Mouse (Mus musculus): ENCODE measurements around the gene Col15a1. TPM values are rescaled to one million over a fixed set of nuclear protein-coding genes. Genes with fewer than 3 reads are reported as not detected.

Col15a1 gene
- polyA plus RNA-seq, 1 experiment from 2014 or later = 18.3 TPM

GRCm38 (mm10) chr4:47247574-47247973 lies 39.6 kb downstream of the Col15a1 start:
- no peak for ATAC-seq (ENCODE audit: insufficient number of reproducible peaks, insufficient read depth, low FRiP score, low TSS enrichment, low read depth)
- Histone ChIP-seq H3K9me3 (0 out of 2 replicates have a peak, but pooled peaks cover under 1% of the 10 kb centered on the region), H3K4me3 (no peak overlapping the region), H3K27me3 (0 out of 2 replicates have a peak, but pooled peaks cover 2% of the 10 kb centered on the region), H3K36me3 (no peaks in the 10 kb centered on the region), H3K4me1 (peaks cover 23% of the 10 kb centered on the region; the same call in 1 of the 2 replicates), H3K27ac (no peak overlapping the region), H3K4me2 (no peak overlapping the region), H3K9ac (no peak overlapping the region)
- WGBS = 69% methylated on average over 6 of the region's 6 CpGs

GRCm38 (mm10) chr4:47249193-47249592 lies 41.2 kb downstream of the Col15a1 start:
- H3K4me1 ChIP-seq = peaks cover 23% of the 10 kb centered on the region; the same call in 1 of the 2 replicates
- H3K36me3 ChIP-seq = no peaks in the 10 kb centered on the region
- peaks cover 6% of the 10 kb centered on the region; the same call in 1 of the 2 replicates for H3K9me3 ChIP-seq
- H3K27ac ChIP-seq = no peak overlapping the region
- 0 out of 2 replicates have a peak, but pooled peaks cover 2% of the 10 kb centered on the region for H3K27me3 ChIP-seq
- WGBS = 90% methylated on average over 6 of the region's 6 CpGs
- no peak overlapping the region for H3K9ac ChIP-seq
- H3K4me2 ChIP-seq = no peak overlapping the region
- no peak for ATAC-seq (ENCODE audit: insufficient number of reproducible peaks, insufficient read depth, low FRiP score, low TSS enrichment, low read depth)
- no peak overlapping the region for H3K4me3 ChIP-seq

DNA sequence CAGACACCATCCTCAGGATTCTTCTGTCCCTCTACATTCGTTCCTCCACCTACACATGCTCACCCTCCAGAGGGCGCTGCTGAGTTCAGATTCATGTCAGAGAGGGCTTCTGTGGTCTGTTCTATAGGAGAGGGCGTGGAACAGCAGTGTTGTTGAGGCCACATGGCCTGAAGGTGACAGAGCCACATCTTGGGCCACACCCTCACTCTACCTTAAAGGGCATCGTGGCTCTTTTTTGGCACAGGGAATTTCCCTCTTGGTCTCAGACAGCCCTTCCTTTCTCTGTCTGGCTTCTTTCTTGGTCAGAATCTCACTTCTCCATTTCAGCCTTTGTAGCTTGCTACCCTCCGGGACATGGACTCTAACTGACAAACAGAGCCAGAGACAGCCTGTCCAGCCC lies 43.1 kb downstream of the Col15a1 start:
- ATAC-seq (ENCODE audit: insufficient number of reproducible peaks, insufficient read depth, low FRiP score, low TSS enrichment, low read depth) = no peak

DNA sequence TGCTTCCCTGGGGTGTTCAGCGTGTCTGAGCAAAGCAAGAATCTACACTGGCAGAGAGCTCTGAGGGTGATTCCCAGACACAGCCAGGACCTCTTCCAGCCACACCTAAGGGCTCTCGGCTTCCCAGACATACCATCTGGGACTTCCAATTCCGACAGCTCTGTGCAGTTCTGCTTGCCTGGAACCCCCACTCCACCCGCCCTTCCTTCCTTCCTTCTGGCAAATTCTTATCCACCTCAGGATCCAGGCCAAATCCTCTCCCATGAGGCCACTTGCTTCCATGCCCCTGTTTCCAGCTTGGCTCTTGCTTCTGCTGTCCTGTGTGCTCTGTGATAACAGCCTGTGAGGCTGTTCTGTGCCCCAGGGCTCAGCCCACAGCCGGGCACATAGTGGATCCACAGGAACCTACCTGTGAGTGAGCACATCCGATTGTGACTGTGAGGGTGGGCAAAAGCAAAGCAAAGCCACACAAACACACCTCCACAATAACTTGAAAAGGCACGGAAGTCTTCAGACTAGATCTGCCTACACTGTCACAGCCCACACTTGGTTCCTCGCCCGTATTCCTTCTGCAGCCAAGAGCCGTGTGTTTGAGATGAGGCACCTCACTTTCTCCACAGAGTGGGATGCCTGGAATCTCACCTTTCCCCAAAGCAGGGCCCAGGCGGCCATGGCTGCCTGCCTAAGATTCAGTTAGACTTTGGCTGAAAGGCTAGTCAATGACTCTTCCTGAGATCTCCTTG lies 43.9 kb downstream of the Col15a1 start:
- H3K36me3 ChIP-seq = no peaks in the 10 kb centered on the region
- H3K9ac ChIP-seq = no peak overlapping the region
- peaks cover 6% of the 10 kb centered on the region; the same call in 1 of the 2 replicates for H3K9me3 ChIP-seq
- peaks cover 28% of the 10 kb centered on the region; the same call in 1 of the 2 replicates for H3K4me1 ChIP-seq
- H3K4me2 ChIP-seq = no peak overlapping the region
- no peak overlapping the region for H3K27ac ChIP-seq
- H3K27me3 ChIP-seq = 0 out of 2 replicates have a peak, but pooled peaks cover 2% of the 10 kb centered on the region
- 77% methylated on average over 11 of the region's 11 CpGs for WGBS
- no peak for ATAC-seq (ENCODE audit: insufficient number of reproducible peaks, insufficient read depth, low FRiP score, low TSS enrichment, low read depth)
- no peak overlapping the region for H3K4me3 ChIP-seq

More for the DNA sequence above, 43.1 kb downstream of the Col15a1 start:
- Histone ChIP-seq H3K27me3 (0 out of 2 replicates have a peak, but pooled peaks cover 2% of the 10 kb centered on the region), H3K4me3 (no peak overlapping the region), H3K27ac (no peak overlapping the region), H3K4me2 (no peak overlapping the region), H3K4me1 (peaks cover 29% of the 10 kb centered on the region; the same call in 1 of the 2 replicates), H3K9ac (no peak overlapping the region), H3K9me3 (peaks cover 6% of the 10 kb centered on the region; the same call in 1 of the 2 replicates), H3K36me3 (no peaks in the 10 kb centered on the region)
- 41% methylated on average over 5 of the region's 5 CpGs for WGBS

- 96% methylated on average over 3 of the region's 3 CpGs for WGBS
- no peak overlapping the region for H3K4me3 ChIP-seq
- no peak overlapping the region for H3K4me2 ChIP-seq
- H3K36me3 ChIP-seq = no peaks in the 10 kb centered on the region
- H3K4me1 ChIP-seq = peaks cover 21% of the 10 kb centered on the region; the same call in 1 of the 2 replicates
- H3K27me3 ChIP-seq = no peaks in the 10 kb centered on the region
- H3K27ac ChIP-seq = no peak overlapping the region
- H3K9me3 ChIP-seq = peaks cover 6% of the 10 kb centered on the region; the same call in 1 of the 2 replicates
- no peak overlapping the region for H3K9ac ChIP-seq
- no peak for ATAC-seq (ENCODE audit: insufficient number of reproducible peaks, insufficient read depth, low FRiP score, low TSS enrichment, low read depth)
Observed at GRCm38 (mm10) chr4:47252627-47253026, 44.7 kb downstream of the Col15a1 start.

DNA sequence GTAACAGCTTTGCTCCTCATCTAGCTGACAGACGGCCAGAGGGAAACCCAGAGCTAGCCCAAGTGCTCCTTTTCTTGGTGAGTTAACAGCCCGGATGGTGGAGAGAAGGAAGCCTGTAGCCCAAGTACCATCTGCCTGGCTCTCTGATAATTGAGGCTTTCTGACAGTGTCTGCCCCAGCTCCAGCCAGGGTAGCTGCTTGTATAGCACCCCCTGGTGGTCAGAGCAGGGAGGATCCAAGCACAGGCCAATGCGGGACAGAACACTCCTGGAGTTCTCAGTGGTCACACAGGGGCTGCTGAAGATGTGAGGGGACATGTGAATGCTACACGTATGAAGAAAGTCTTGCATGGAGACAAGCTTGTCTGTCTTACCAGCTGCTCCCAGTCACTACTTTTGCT lies 47.7 kb downstream of the Col15a1 start:
- 47% methylated on average over 4 of the region's 4 CpGs for WGBS
- H3K4me2 ChIP-seq = no peak overlapping the region
- H3K36me3 ChIP-seq = no peaks in the 10 kb centered on the region
- peaks cover 6% of the 10 kb centered on the region; the same call in 1 of the 2 replicates for H3K9me3 ChIP-seq
- H3K4me3 ChIP-seq = no peak overlapping the region
- no peaks in the 10 kb centered on the region for H3K27me3 ChIP-seq
- H3K9ac ChIP-seq = no peak overlapping the region
- peaks cover 17% of the 10 kb centered on the region; the same call in 1 of the 2 replicates for H3K4me1 ChIP-seq
- no peak for ATAC-seq (ENCODE audit: insufficient number of reproducible peaks, insufficient read depth, low FRiP score, low TSS enrichment, low read depth)
- no peak overlapping the region for H3K27ac ChIP-seq

GRCm38 (mm10) chr4:47258201-47258600 lies 50.2 kb downstream of the Col15a1 start:
- no peak overlapping the region for H3K4me3 ChIP-seq
- ATAC-seq (ENCODE audit: insufficient number of reproducible peaks, insufficient read depth, low FRiP score, low TSS enrichment, low read depth) = no peak
- no peaks in the 10 kb centered on the region for H3K9me3 ChIP-seq
- WGBS = 56% methylated on average over 3 of the region's 3 CpGs
- H3K4me2 ChIP-seq = no peak overlapping the region
- no peak overlapping the region for H3K27ac ChIP-seq
- H3K9ac ChIP-seq = no peak overlapping the region
- H3K4me1 ChIP-seq = peaks cover 10% of the 10 kb centered on the region; the same call in 1 of the 2 replicates
- H3K27me3 ChIP-seq = no peaks in the 10 kb centered on the region
- H3K36me3 ChIP-seq = no peaks in the 10 kb centered on the region

- 80% methylated on average over 6 of the region's 6 CpGs for WGBS
- Histone ChIP-seq H3K27me3 (no peaks in the 10 kb centered on the region), H3K4me3 (no peak overlapping the region), H3K27ac (no peak overlapping the region), H3K4me1 (no peaks in the 10 kb centered on the region), H3K9ac (no peak overlapping the region), H3K4me2 (no peak overlapping the region), H3K9me3 (no peaks in the 10 kb centered on the region), H3K36me3 (no peaks in the 10 kb centered on the region)
- ATAC-seq (ENCODE audit: insufficient number of reproducible peaks, insufficient read depth, low FRiP score, low TSS enrichment, low read depth) = no peak
Observed at GRCm38 (mm10) chr4:47261049-47261448, 53.1 kb downstream of the Col15a1 start.

- no peak for ATAC-seq (ENCODE audit: insufficient number of reproducible peaks, insufficient read depth, low FRiP score, low TSS enrichment, low read depth)
- H3K4me1 ChIP-seq = no peaks in the 10 kb centered on the region
- no peak overlapping the region for H3K9ac ChIP-seq
- H3K36me3 ChIP-seq = no peaks in the 10 kb centered on the region
- no peak overlapping the region for H3K27ac ChIP-seq
- H3K9me3 ChIP-seq = no peaks in the 10 kb centered on the region
- H3K4me3 ChIP-seq = no peak overlapping the region
- H3K4me2 ChIP-seq = no peak overlapping the region
- WGBS = 73% methylated on average over 5 of the region's 5 CpGs
- H3K27me3 ChIP-seq = no peaks in the 10 kb centered on the region
Observed at GRCm38 (mm10) chr4:47261919-47262318, 54.0 kb downstream of the Col15a1 start.

GRCm38 (mm10) chr4:47265555-47265954 lies 57.6 kb downstream of the Col15a1 start:
- no peak overlapping the region for H3K4me2 ChIP-seq
- H3K9me3 ChIP-seq = no peaks in the 10 kb centered on the region
- H3K9ac ChIP-seq = no peak overlapping the region
- H3K27ac ChIP-seq = no peak overlapping the region
- H3K36me3 ChIP-seq = no peaks in the 10 kb centered on the region
- no peak for ATAC-seq (ENCODE audit: insufficient number of reproducible peaks, insufficient read depth, low FRiP score, low TSS enrichment, low read depth)
- 81% methylated on average over 5 of the region's 5 CpGs for WGBS
- no peak overlapping the region for H3K4me3 ChIP-seq
- no peaks in the 10 kb centered on the region for H3K27me3 ChIP-seq
- no peaks in the 10 kb centered on the region for H3K4me1 ChIP-seq

DNA sequence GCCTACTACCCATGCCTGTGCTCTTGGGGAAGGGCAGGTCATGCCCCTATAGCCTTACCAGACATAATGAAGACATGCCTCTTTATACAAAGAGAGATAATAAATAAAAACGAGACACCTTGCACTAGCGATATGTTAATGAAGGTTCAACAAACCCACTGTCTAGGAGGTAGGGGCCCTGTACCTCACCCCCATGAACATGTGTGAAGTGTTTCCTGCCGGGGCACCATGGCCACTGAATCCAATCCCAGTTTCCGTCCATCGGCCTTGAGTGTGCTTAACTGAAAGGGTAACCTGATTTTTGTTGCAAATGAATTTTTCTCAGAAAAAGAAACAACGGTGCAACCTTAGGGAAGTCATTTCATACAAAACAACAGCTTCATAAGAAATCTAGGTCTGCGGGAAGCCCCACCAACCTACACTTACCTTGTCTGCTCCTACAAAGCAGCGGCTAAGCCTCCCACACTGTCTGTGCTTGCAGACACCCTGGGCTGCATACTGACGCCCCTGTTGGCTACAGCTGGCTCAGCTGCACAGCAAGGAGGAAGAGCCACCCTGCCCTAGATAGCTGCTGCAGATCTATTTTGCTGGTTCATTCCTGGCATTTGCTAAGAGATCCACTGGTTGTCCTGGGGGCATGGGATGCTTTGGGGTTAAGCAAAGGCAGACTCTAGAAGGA lies 64.6 kb downstream of the Col15a1 start:
- 79% methylated on average over 9 of the region's 9 CpGs for WGBS
- Histone ChIP-seq H3K36me3 (no peaks in the 10 kb centered on the region), H3K4me2 (no peak overlapping the region), H3K27ac (no peak overlapping the region), H3K9me3 (no peaks in the 10 kb centered on the region), H3K4me1 (0 out of 2 replicates have a peak, but pooled peaks cover 3% of the 10 kb centered on the region), H3K27me3 (no peaks in the 10 kb centered on the region), H3K9ac (no peak overlapping the region), H3K4me3 (no peak overlapping the region)
- ATAC-seq (ENCODE audit: insufficient number of reproducible peaks, insufficient read depth, low FRiP score, low TSS enrichment, low read depth) = no peak
